Mouse (Mus musculus): Measurements from ENCODE around the gene Rassf4. TPM values are rescaled to one million over a fixed set of nuclear protein-coding genes. Genes with fewer than 3 reads are reported as not detected.
A peak's percentile ranks its signal among the peaks of the same experiment; 100 is the strongest.

Rassf4 gene
- polyA plus RNA-seq, 1 experiment, result 0.07 TPM

DNA sequence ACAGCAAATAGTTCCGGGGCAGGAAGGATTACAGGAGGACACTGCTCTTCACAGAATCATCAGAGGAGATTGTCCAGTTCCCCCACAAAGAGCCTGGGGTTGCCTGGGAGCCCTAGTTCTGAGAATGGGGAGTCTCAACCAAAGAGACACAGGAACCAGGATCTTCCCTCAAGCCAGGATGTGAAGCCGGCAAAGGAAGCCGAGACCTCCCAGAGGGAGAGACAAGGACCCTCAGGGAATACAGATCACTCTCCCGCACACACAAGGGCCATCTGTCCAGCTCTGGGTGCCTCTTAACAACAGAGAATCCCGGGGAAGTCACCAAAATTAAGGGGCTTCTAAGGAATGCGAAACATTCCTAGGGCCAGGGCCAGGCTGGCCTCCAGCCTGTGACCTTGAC is 3.6 kb upstream of the Rassf4 start:
- Histone ChIP-seq H3K4me3 (replicated peaks) (no peak overlapping the region), H3K36me3 (ENCODE audit: control insufficient read depth) (no peaks in the 10 kb centered on the region), H3K9me3 (ENCODE audit: control insufficient read depth, low read length) (no peaks in the 10 kb centered on the region), H3K27me3 (ENCODE audit: control insufficient read depth) (peaks cover 6% of the 10 kb centered on the region), H3K4me1 (ENCODE audit: control insufficient read depth) (peaks cover 12% of the 10 kb centered on the region)
- no peak for TF ChIP-seq TAL1 (IDR thresholded peaks at IDR 0.05; ENCODE audit: low read length)
- no peak for TF ChIP-seq GATA1 (IDR thresholded peaks at IDR 0.05; ENCODE audit: low read length)

DNA sequence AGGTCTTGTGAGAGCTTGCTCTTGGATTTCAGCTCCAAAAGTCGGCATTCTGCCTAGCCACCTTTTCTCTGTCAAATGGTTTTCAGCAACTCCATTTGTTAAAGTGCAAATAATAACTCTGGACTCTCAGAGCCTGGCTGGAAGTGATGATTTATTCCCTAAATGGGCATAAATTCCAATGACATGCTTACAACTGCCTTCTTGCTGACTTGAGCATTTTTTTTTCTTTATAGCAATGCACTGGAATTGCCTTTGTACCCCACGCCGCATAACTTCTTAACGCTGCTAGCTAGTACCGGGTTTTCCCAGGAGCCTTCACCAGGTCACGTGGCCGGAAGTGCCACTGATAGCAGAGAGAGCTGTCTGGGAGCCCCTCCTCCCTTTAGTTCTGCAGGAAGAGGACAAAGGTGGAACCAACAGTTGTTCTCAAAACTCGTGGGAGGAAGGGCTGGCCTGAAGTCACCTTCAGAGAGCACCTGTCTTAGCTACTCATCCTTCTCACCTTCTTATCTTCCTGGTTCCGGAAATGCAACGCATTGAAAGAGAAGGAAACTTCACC is 2.7 kb upstream of the Rassf4 start:
- Histone ChIP-seq H3K4me3 (replicated peaks) (no peak overlapping the region), H3K9me3 (ENCODE audit: control insufficient read depth, low read length) (no peaks in the 10 kb centered on the region), H3K36me3 (ENCODE audit: control insufficient read depth) (no peaks in the 10 kb centered on the region), H3K4me1 (ENCODE audit: control insufficient read depth) (peaks cover 12% of the 10 kb centered on the region), H3K27me3 (ENCODE audit: control insufficient read depth) (peaks cover 6% of the 10 kb centered on the region)
- TF ChIP-seq TAL1 (IDR thresholded peaks at IDR 0.05; ENCODE audit: low read length) (no peak), GATA1 (IDR thresholded peaks at IDR 0.05; ENCODE audit: low read length) (no peak)

DNA sequence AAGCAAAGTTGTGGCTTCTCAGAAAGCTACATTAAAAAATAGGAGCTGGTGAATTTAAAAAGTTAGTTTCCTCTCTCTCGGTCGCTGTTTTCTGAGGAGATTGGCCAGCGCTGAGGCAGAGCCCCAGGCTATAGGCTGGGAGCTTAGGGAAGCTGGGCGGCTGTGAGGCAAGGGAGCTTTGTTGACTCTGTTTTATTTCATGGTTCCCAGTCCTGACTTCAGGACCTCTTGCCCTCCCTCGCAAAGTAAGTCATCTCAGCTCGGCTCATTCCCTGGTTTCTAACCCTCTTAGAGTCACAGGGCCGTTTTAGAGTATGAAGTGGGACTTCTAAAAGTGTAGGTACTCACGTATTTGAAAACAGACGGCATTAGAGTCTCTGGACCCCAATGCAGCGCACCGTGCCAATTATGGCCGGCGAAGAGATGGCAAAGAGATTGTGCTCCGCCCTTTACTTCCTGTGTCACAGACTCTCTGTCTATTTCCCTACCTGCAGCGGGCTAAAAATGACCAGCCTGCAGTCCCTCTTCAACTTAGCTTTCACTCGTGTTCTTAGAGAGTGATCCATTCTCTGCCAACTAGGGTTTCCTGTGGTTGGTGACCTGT is 633 bp upstream of the Rassf4 start:
- H3K27me3 ChIP-seq (ENCODE audit: control insufficient read depth), result peaks cover 6% of the 10 kb centered on the region
- TF ChIP-seq GATA1 (IDR thresholded peaks at IDR 0.05; ENCODE audit: low read length), result no peak
- no peak for TF ChIP-seq TAL1 (IDR thresholded peaks at IDR 0.05; ENCODE audit: low read length)
- peaks cover 12% of the 10 kb centered on the region for H3K4me1 ChIP-seq (ENCODE audit: control insufficient read depth)
- H3K4me3 ChIP-seq (replicated peaks), result peak overlapping the region; percentile 57
- no peaks in the 10 kb centered on the region for H3K9me3 ChIP-seq (ENCODE audit: control insufficient read depth, low read length)
- H3K36me3 ChIP-seq (ENCODE audit: control insufficient read depth), result no peaks in the 10 kb centered on the region

DNA sequence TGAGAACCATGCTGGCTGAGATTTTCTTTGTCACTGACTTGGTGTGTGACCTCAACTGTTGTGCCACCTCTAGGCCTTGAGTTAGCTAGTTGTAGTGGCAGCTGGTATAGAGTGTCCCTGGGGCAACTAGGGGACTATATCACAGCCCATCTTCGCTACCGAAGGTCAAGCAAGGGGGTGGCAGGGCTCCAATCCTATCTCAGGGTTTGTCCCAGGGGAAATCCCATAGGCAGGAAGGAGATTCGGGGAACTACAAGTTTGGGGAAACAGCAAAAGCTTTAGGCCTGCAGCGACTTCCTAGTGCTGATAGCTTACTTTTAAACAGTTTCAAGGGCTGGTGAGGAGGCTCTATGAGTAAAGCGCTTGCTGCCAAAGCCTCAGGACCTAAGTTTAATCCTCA is 1.4 kb downstream of the Rassf4 start:
- Histone ChIP-seq H3K36me3 (ENCODE audit: control insufficient read depth) (no peaks in the 10 kb centered on the region), H3K9me3 (ENCODE audit: control insufficient read depth, low read length) (no peaks in the 10 kb centered on the region), H3K4me3 (replicated peaks) (no peak overlapping the region), H3K4me1 (ENCODE audit: control insufficient read depth) (peaks cover 12% of the 10 kb centered on the region), H3K27me3 (ENCODE audit: control insufficient read depth) (peaks cover 6% of the 10 kb centered on the region)
- TF ChIP-seq GATA1 (IDR thresholded peaks at IDR 0.05; ENCODE audit: low read length) (no peak), TAL1 (IDR thresholded peaks at IDR 0.05; ENCODE audit: low read length) (no peak)

DNA sequence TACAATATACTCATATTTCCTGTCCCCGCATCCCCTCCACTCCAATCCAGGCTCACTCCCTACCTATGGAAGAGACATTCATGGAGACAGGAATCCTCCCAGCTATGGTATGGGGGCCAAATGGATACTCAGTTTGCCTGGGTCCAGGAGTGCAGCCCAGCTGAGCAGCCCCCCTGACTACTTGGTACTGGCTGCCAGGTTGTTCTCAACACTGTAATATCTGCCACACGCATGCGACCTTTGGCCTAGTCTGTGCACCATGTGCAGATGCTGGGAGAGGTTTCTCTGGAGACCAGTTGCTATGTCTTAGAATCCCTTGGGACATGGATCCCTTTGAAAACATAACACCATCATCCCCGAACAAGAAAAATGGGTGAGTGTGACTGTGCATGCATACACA is 2.0 kb downstream of the Rassf4 start:
- H3K36me3 ChIP-seq (ENCODE audit: control insufficient read depth), result no peaks in the 10 kb centered on the region
- no peaks in the 10 kb centered on the region for H3K9me3 ChIP-seq (ENCODE audit: control insufficient read depth, low read length)
- H3K4me1 ChIP-seq (ENCODE audit: control insufficient read depth), result peaks cover 11% of the 10 kb centered on the region
- H3K27me3 ChIP-seq (ENCODE audit: control insufficient read depth), result peaks cover 6% of the 10 kb centered on the region
- no peak overlapping the region for H3K4me3 ChIP-seq (replicated peaks)
- TF ChIP-seq GATA1 (IDR thresholded peaks at IDR 0.05; ENCODE audit: low read length) (no peak), TAL1 (IDR thresholded peaks at IDR 0.05; ENCODE audit: low read length) (no peak)

DNA sequence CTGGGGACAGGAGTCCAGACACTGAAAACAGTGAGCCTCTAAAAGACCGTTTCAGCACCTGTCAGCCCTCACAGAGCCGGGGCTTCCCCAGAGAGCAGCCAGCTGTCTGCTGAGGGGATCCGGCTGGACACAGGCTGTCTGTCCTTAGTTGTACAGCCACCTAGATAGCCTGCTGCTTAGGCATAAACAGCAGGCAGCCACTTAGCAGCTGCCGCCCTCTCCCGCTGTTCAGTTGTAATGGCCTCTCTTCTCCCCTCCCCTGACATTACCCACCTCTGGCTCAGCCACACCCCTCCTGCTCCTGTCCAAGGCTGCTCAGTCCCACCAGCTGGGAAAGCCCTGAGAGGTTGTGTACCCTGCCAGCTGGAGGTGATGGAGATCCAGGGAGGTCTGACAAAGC is 2.7 kb downstream of the Rassf4 start:
- no peak for TF ChIP-seq TAL1 (IDR thresholded peaks at IDR 0.05; ENCODE audit: low read length)
- TF ChIP-seq GATA1 (IDR thresholded peaks at IDR 0.05; ENCODE audit: low read length), result no peak
- Histone ChIP-seq H3K4me3 (replicated peaks) (no peak overlapping the region), H3K4me1 (ENCODE audit: control insufficient read depth) (peaks cover 10% of the 10 kb centered on the region), H3K9me3 (ENCODE audit: control insufficient read depth, low read length) (no peaks in the 10 kb centered on the region), H3K36me3 (ENCODE audit: control insufficient read depth) (no peaks in the 10 kb centered on the region), H3K27me3 (ENCODE audit: control insufficient read depth) (peaks cover 6% of the 10 kb centered on the region)

DNA sequence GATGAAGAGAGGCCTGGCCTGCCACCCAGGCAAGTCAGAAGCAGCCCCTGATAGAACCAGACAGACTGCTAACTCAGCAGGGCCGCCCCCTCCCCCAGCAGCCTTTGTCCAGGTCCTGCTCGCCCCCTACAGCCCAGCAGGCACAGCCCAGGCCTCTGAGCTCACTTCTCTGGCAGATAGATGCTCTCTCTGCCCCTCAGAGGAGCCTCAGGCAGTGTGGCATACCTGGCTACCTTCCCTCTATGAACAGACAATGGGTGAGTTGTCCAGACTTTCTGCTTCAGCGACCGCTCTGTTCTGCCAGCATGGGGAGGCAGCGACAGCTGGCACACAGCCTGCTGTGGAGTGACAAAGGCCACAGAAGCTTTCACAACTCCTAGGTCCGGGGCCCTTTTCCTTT is 3.6 kb downstream of the Rassf4 start:
- H3K27me3 ChIP-seq (ENCODE audit: control insufficient read depth), result peaks cover 6% of the 10 kb centered on the region
- no peaks in the 10 kb centered on the region for H3K9me3 ChIP-seq (ENCODE audit: control insufficient read depth, low read length)
- no peak overlapping the region for H3K4me3 ChIP-seq (replicated peaks)

DNA sequence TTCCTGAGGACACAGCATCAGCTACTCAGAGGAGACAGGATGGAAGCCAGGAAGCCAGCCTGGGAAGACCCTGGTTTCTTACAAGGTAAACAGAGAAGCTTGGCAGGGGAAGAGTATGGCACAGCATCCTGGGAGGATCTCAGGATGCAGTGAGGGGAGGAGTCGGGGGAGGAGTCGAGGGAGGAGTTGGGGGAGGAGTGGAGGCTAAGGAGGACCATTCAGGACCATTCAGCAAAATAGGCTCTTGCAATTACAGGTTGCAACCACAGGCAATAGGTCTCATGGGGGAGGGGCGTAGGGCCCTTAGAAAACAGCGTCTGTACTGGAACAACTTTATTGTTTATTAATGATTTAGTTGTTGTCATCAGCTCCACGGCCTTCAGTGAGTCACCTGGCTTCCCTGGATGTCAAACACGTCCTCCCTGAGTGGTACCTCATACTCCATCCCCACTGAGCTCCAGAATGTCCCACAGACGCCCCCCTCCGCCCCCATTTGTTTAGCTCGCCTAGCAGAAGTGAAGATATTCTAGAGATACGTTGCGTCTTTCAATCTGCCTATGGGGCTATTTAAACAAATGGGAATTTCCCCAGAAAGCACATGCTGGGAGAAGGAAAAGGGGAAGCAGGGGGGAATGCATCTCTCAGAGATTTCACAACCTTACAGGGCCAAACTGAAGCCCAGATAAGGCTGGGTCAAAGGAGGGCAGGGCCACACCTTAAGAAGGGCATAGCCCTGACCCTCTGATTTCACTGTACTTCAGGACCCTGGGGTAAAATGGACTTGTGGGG is 4.9 kb downstream of the Rassf4 start:
- no peaks in the 10 kb centered on the region for H3K36me3 ChIP-seq (ENCODE audit: control insufficient read depth)
- H3K27me3 ChIP-seq (ENCODE audit: control insufficient read depth), result peaks cover 6% of the 10 kb centered on the region
- no peaks in the 10 kb centered on the region for H3K9me3 ChIP-seq (ENCODE audit: control insufficient read depth, low read length)
- no peak overlapping the region for H3K4me3 ChIP-seq (replicated peaks)
- H3K4me1 ChIP-seq (ENCODE audit: control insufficient read depth), result peaks cover 9% of the 10 kb centered on the region
- no peak for TF ChIP-seq TAL1 (IDR thresholded peaks at IDR 0.05; ENCODE audit: low read length)
- TF ChIP-seq GATA1 (IDR thresholded peaks at IDR 0.05; ENCODE audit: low read length), result no peak

More for the DNA sequence above, 3.6 kb downstream of the Rassf4 start:
- TF ChIP-seq GATA1 (IDR thresholded peaks at IDR 0.05; ENCODE audit: low read length) (no peak), TAL1 (IDR thresholded peaks at IDR 0.05; ENCODE audit: low read length) (no peak)
- Histone ChIP-seq H3K36me3 (ENCODE audit: control insufficient read depth) (no peaks in the 10 kb centered on the region), H3K4me1 (ENCODE audit: control insufficient read depth) (peaks cover 10% of the 10 kb centered on the region)

DNA sequence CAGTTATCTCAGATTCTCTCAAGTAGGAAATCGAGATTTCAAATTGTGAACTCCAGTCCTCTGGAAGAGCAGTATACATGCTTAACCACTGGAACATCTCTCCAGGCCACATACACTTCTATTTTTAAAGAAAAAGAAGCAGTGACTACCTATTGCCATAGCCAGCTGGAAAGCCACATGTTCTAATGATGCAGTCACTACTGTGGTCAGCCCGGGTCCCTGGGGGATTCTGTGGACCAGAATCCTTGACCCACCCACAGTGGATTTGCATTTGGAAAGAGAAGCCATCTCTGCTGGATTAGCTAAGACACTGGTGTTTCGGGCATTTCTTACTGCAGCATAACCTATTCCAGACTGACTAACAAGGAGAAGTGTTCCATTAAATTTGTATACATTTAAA is 6.4 kb downstream of the Rassf4 start:
- no peaks in the 10 kb centered on the region for H3K9me3 ChIP-seq (ENCODE audit: control insufficient read depth, low read length)
- H3K4me1 ChIP-seq (ENCODE audit: control insufficient read depth), result no peaks in the 10 kb centered on the region
- H3K4me3 ChIP-seq (replicated peaks), result no peak overlapping the region
- TF ChIP-seq TAL1 (IDR thresholded peaks at IDR 0.05; ENCODE audit: low read length) (no peak), GATA1 (IDR thresholded peaks at IDR 0.05; ENCODE audit: low read length) (no peak)
- H3K27me3 ChIP-seq (ENCODE audit: control insufficient read depth), result no peaks in the 10 kb centered on the region
- no peaks in the 10 kb centered on the region for H3K36me3 ChIP-seq (ENCODE audit: control insufficient read depth)

Measured in erythroblast, embryonic 14.5 days (primary cell).